Mouse (Mus musculus) kidney, adult 9 months (tissue): ENCODE measurements around the gene Msi2.

Experiments
- DNase-seq: peaks from one replicate; pipeline ENCODE4 v3.0.0; 2022

Msi2 gene

DNA sequence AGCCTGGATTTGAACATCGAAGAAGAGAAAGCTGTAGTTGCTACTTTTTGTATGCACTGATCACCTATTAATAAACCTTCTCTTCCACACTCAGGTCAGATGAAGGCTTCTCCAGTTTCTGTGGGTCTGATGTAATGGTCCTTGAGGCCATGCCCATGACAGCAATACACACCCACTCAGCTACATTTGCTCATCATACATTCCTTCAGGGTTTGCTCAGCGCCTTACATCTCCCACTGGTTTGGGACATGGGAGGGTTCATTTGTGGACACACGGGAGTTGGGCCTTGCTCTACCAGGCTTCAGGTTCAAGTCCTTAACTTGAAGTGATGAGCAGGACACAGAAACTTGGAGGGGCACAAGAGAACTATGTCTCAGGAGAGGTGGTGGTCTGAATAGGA, 380.4 kb downstream of the Msi2 start:
- DNase-seq, result no peak

GRCm38 (mm10) chr11:88334893-88335292, 383.4 kb downstream of the Msi2 start:
- no peak for DNase-seq

DNA sequence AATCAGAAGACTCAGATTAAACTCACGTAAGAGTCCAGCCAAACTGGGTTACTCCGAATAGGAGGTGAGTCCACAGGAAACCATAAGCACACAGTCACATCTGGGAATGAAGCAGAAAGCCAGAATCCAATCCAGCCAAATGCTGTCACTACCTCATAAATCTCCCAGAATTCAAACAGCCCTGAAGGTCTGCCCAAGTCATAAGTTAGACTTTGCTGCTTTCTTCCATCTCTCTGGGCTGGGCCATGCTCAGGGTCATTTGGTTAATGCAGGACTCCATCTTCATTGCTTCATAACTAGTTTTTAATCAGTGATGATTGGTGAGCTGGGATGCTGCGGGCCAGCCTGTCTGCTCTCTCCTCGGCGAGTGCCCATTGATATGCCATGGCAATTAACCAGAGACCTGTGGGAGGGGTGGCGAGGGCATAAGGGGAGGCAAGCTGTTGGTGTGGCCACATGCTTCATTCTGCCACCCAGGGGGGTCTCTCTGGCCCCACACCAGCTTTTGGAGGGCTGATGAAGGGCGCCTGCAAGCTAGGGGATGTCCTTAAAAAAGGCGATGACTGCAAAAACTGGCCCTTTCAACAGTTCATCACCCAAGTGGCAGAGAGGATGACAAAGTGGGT, 385.9 kb downstream of the Msi2 start:
- no peak for DNase-seq

DNA sequence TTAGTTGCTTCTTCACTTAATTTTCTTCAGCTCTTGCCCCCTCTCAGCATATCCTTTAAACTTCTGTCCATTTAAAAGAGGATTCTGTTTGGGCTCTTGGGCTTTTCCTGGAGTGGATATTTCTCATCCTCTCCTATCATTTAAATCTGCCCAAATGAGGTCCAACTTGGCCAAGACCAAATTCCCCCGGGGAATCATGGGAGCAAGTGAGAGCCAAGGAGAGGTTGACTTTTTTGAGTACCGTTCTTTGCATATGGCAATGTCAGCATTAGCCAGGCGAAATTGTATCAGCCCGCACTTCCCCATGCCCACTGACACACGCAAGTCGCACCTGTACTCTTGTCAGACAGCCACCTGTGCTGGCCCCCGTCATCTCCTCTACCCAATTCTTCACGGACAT, 386.6 kb downstream of the Msi2 start:
- DNase-seq, result no peak

DNA sequence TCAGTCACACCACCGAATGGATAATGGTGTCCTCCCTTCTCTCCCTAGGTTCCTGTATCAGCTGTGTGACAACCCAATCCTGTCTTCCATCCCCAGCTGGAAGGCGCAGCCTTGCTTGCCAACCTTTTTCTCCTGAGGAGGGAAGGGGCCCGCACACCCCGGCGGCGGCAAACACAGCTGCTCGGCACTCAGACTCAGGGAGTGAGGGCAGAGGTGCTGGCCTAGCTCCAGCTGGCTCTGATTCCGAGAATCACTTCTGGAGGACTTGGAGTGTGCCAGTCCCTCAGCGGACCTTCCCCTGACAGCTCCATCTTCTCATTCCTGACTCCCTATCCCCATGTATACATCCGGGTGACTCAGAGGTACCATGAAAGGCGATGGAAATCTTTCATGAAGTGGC, 387.5 kb downstream of the Msi2 start:
- DNase-seq, result peak; percentile 65

DNA sequence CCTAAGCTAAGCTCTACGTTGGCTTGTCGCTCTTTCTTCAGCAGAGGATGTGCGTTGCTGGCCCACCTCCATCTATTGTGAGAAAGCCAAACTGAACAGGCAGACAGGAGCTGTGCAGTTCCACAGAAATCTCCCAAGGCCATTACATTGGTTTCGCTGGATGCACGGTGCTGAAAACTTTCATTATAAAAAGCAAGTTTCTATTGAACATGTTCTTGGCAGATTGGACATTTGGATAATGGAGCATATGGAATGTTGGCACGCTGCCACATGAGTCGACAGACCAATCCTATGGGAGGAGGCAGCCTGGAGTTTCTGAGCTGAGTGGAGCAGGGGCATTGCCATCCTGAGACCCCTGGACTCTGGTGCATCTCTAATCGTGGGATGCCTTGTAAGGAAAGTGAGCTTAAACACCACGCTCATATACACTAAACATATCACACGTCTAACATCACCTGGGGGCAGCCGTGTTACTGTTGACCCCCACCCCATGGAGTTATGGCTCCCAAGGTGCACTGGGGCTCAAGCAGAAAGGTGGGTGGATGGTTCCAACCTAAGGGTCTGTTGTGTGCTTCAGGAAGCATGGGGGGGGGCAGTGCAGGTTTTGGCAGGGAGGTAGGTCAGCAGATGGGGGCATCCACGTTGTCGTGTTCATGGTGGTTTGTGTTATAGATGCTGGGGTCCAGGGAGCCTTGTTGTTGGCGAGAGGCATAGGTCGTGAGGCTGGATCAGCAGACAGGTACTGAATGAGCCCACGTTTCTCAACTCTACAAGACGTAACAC, 389.3 kb downstream of the Msi2 start:
- DNase-seq, result no peak

GRCm38 (mm10) chr11:88327016-88327415, 391.3 kb downstream of the Msi2 start:
- no peak for DNase-seq

DNA sequence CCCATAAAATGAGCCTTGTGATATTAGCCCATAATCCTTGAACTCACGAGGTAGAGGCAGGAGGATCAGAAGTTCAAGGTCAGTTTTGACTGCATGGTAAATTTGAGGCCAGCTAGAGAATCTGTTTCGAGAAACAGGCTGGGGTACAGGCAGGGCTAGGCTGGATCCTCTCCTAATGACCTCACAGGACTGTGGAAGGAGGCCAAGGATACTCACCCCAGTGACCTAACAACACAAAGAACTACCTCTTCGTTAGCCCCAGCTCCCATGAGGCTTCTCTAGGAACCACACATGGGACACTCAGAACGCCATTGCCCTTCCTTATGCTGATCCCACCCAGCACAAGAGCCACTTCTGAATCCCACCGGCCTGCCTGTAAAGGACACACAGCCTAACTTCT, 399.5 kb downstream of the Msi2 start:
- DNase-seq, result no peak

DNA sequence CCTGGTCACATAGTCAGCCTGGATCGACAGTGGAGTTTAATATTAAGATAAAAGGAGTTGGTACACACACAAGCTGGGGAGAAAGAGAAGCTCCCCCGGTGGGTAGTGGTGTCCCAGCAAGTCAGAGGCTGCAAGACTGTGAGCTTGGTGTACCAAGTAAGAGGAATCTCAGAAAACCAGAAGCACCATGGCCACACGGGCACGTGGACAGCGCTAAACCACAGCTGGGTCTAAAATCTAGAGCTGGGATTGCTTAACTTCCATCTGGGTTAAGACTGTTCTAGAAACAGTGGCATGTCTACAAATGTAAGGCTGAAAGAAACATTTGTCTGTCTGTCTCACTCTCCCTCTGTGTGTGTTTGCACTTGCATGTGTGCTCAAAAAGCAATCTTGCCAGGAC, 402.9 kb downstream of the Msi2 start:
- no peak for DNase-seq

- no peak for DNase-seq
Observed at GRCm38 (mm10) chr11:88314471-88314870, 403.8 kb downstream of the Msi2 start.

DNA sequence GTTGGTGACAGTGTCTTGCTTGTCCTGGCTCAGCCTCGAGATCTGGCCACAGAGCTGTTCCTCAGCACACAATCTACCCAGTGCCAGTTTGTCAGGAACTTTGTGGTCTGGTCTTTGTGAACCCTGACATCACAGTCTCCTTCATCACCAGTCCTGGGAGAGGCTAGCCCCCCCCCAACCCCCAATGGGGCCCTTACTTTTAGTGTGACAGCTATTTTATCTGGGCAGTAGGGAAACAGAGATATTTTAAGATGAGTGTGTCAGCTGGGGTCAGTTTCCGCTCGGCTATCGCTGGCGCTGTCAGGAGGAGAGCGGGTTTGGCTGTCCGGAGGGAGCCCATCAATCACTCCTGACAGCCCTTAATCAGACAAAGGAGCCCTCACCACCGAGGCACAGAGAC, 404.8 kb downstream of the Msi2 start:
- DNase-seq, result peak; percentile 24

DNA sequence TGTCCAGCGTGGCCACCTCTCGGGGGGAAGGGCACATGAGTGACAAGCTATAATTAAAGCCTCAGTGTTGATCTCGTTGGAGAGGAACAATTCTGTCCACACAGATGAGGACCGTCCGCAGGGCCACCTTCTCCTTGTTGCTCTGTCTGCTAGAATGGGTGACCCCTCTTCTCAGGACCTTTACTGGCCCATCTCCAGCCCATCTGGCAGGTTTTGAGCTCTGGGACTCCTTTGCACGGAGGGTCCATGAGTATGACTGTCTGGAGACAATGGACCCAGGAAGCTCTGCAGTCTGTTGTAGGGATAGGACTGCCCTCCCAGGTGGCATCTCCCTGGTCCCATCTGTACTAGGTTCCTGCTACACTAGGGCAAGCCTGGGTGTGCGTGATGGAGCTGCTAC, 406.7 kb downstream of the Msi2 start:
- DNase-seq, result no peak

GRCm38 (mm10) chr11:88310773-88311172, 407.5 kb downstream of the Msi2 start:
- DNase-seq, result no peak

DNA sequence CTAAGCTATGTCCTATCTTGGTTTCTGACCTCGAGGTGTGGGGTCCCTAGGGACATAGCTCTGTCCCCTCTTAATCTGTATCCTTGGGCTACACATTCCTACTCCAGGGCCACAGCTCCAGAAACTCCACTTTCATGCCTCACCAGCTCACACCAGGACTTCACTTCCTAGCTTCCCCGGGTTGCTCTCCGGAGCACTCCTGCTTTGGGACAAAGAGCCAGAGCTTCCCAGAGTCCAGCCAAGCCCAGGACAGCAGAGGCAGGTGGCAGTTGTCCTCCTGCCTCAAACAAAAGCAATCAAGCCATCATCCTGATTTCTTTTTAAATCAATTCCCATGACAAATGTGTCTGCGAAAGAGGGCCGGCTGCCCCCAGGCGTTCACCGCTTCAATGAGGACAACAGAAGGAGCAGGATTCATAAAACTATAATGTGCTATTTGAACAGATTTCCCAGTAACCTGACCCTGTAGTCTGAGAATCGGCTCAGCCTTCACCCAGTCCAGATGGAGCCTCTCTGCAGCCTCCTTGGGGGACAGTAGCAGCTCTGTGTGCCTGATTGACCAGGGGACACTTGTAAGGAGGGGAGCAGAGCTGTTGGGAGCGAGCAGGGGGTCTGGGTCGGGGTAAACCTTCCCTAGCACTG, 409.1 kb downstream of the Msi2 start:
- DNase-seq, result no peak

DNA sequence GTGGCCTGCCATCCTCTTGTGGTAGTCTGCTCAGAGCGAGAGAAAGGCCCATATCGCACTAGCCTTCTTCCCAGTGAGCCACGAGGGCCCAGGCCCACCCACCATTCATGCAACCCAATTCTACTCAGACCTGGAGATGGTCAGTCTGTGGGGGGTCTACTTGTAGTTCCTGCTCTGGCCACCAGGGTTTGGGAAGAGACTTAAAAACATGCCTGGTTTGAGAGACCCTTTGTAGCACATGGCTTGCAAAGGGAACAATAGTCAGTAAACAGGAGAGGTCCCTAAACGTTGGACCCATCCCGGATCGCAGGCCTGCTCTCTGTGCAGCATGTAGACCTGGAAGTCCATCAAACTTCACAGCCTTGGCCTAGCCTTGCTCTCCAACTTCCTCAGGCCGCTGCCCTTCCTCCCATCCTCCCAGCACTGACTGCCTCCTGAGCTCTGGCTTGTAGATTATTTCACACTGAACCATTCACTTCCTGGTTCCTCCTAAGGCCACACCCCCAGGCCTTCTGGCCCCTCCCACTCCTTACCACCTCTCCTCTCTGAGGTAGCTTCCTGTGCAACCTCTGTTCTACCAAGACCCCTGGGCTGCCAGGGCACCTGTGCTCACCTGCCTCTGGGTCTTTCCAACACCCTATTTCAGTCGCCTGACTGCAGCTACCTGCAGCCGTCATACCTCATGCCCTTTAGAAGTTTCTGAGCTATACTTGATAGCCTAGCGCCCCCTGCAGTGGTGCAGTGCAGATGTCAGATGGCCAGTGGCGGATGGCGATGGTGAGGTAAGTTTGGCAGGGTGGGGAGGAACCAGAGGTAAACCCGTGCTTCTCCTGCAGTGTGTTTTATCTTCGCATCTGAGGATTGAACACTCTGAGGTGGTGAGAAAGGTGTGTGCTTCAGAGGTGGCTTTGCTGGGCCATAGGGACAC, 410.4 kb downstream of the Msi2 start:
- no peak for DNase-seq

DNA sequence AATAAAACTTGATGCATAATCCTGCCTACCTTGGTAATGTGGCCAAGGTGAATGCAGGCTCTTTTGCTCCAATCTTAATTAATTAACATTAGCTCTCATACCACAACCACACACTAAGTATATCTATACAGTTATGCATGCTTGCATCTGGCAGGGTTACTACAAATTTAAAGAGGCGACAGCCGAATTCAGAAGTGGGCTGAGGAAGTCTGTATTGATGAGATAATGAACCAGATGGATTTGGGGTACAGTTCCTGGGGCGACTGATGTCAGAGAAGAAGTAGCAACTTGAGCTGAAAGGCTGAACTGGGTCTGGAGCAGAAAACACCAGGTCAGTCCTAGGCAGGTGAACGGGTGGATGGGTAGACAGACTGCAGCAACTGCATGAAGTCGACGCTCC, 412.6 kb downstream of the Msi2 start:
- no peak for DNase-seq

- DNase-seq, result no peak
Observed at GRCm38 (mm10) chr11:88301619-88302018, 416.7 kb downstream of the Msi2 start.

GRCm38 (mm10) chr11:88299345-88299744, 419.0 kb downstream of the Msi2 start:
- no peak for DNase-seq

DNA sequence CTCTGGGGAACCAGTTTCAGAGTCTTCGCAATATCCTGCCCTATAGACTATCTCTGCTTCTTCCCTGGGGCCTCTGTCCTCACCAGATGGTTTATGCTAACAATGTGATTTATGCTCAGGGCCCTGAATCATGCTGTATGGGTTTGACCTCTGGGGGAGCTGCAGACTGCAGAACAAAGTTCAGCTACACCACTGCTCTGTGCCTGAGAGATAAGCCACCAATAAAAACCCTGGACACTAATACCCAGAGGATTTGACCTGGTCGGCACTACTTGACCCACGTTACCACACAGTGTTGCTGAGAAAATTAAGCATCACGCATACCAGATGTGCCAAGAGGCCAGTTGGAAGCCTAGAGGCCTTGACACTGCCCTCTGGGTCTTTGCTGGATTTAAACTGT, 420.8 kb downstream of the Msi2 start:
- DNase-seq, result peak; percentile 66

- peak; percentile 77 for DNase-seq
Observed at GRCm38 (mm10) chr11:88295298-88295697, 423.0 kb downstream of the Msi2 start.

DNA sequence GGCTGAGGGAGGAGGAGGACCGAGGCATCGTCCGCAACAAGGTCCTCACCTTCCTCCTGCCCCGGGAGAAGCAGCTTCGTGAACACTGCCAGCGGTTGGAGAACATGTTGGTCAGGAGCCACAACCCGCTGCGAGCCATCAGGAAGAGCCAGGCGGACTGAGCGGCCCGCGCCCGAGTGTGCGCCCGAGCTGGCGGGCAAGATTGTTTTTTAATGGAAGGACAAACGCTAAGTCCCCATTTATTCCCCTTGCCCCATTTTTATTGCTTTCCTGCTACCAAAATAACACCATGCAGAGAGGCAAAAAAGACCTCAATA, 424.0 kb downstream of the Msi2 start:
- DNase-seq, result no peak

GRCm38 (mm10) chr11:88293631-88294393, 424.5 kb downstream of the Msi2 start, which contains the start of gene Ccdc182:
Gene Ccdc182 (plus strand): TSS chr11:88294058.
- DNase-seq, result peak; percentile 70
